ENCODE assay signal across 14 mouse cellular contexts in genomic region chr5:114507394-114507793, GRCm38 (mm10).
A peak's percentile ranks its signal among the peaks of the same experiment; 100 is the strongest.
DNase-seq lines count a peak whose midpoint lies in the region; ATAC-seq lines count a peak whose summit lies in the region.
"Had no signal": no experiment of that assay in that cellular context is flagged by ENCODE, and none has a peak within 500 bp of the region (broad histone marks: within the 10 kb centered on the region; RNA-seq: fewer than 3 reads in every experiment).

No protein-coding gene starts in this region.

- H3K4me1 ChIP-seq in heart, embryonic 14.5 days (ENCODE audit: control insufficient read depth in 2 of 2, insufficient read depth in 2 of 2, low read length in 2 of 2), result peaks cover 15 to 17% of the 10 kb centered on the region in 2 experiments
- H3K4me1 ChIP-seq in heart, embryonic 10.5 days, result peaks cover 31% of the 10 kb centered on the region
- peaks cover 10% of the 10 kb centered on the region; the same call in 1 of the 2 replicates for H3K4me1 ChIP-seq in intestine, embryonic 16.5 days (ENCODE audit: control insufficient read depth, insufficient read depth, low read length)

- H3K27ac ChIP-seq in heart, embryonic 14.5 days (replicated peaks in 1 of 2; ENCODE audit: control insufficient read depth in 1 of 2, insufficient read depth in 1 of 2, low read depth in 2 of 2, low read length in 2 of 2), result peak overlapping the region in 1 of 2 experiments; percentile 33; a peak in 1 of 4 replicates
- no peak overlapping the region for H3K27ac ChIP-seq in heart, embryonic 10.5 days
- no peak overlapping the region for H3K27ac ChIP-seq in intestine, embryonic 16.5 days (ENCODE audit: low read length)
- H3K27ac ChIP-seq: limb, embryonic 12.5 days had no signal

- H3K36me3 ChIP-seq in heart, embryonic 14.5 days (ENCODE audit: control insufficient read depth, insufficient read depth, low read length), result no peaks in the 10 kb centered on the region
- H3K36me3 ChIP-seq in heart, embryonic 10.5 days, result no peaks in the 10 kb centered on the region
- H3K36me3 ChIP-seq in intestine, embryonic 16.5 days (ENCODE audit: control insufficient read depth, insufficient read depth, low read length), result no peaks in the 10 kb centered on the region
- H3K36me3 ChIP-seq: limb, embryonic 12.5 days had no signal

- H3K4me3 ChIP-seq in heart, embryonic 14.5 days (ENCODE audit: control insufficient read depth in 1 of 2, insufficient read depth in 1 of 2, low read depth in 1 of 2, low read length in 2 of 2), result no peak overlapping the region
- no peak overlapping the region for H3K4me3 ChIP-seq in heart, embryonic 10.5 days
- H3K4me3 ChIP-seq in intestine, embryonic 16.5 days (ENCODE audit: low read length), result no peak overlapping the region
- H3K4me3 ChIP-seq: limb, embryonic 12.5 days had no signal

- 26% methylated on average over 12 of the region's 12 CpGs for WGBS in heart, embryonic 14.5 days
- WGBS in heart, embryonic 10.5 days, result 54% methylated on average over 12 of the region's 12 CpGs
- 54% methylated on average over 12 of the region's 12 CpGs for WGBS in intestine, embryonic 16.5 days

- peak; percentile 17 for DNase-seq in adrenal gland, adult 2 months
- no peak for DNase-seq in adrenal gland, postnatal 25 days
- no peak for DNase-seq in heart, embryonic 10.5 days (ENCODE audit: low spot score)
- DNase-seq in adrenal gland, postnatal 14 days, result peak; percentile 58
- no peak for DNase-seq in thymus, adult 18-20 months
- no peak for DNase-seq in ovary, adult 18-20 months (ENCODE audit: low spot score)
- DNase-seq: gastrocnemius, postnatal 14 days; liver, postnatal 0 days; thymus, postnatal 25 days had no signal

- H3K27me3 ChIP-seq in heart, embryonic 14.5 days (ENCODE audit: control insufficient read depth, insufficient read depth, low read length), result peaks cover 7% of the 10 kb centered on the region; the same call in 1 of the 2 replicates
- peaks cover 52% of the 10 kb centered on the region for H3K27me3 ChIP-seq in heart, embryonic 10.5 days (ENCODE audit: insufficient read depth, poor library complexity, severe bottlenecking)
- H3K27me3 ChIP-seq in intestine, embryonic 16.5 days (replicated peaks; ENCODE audit: control insufficient read depth, insufficient read depth, low read length), result no peaks in the 10 kb centered on the region

- H3K9ac ChIP-seq in heart, embryonic 14.5 days (ENCODE audit: low read length), result no peak overlapping the region
- no peak overlapping the region for H3K9ac ChIP-seq in intestine, embryonic 16.5 days (ENCODE audit: low read depth, low read length)
- H3K9ac ChIP-seq: limb, embryonic 12.5 days; liver, postnatal 0 days had no signal

- H3K9me3 ChIP-seq in heart, embryonic 14.5 days (ENCODE audit: control insufficient read depth, low read length), result no peaks in the 10 kb centered on the region
- H3K9me3 ChIP-seq in heart, embryonic 10.5 days, result no peaks in the 10 kb centered on the region
- H3K9me3 ChIP-seq in intestine, embryonic 16.5 days (ENCODE audit: control insufficient read depth, low read length), result no peaks in the 10 kb centered on the region
- H3K9me3 ChIP-seq: limb, embryonic 12.5 days had no signal

- peak; percentile 68 for ATAC-seq in heart, embryonic 14.5 days (ENCODE audit: insufficient number of reproducible peaks, insufficient read depth, low FRiP score, low read depth)
- peak; percentile 67; the same call in 1 of the 2 replicates for ATAC-seq in intestine, embryonic 16.5 days
- ATAC-seq: forebrain, embryonic 16.5 days; liver, postnatal 0 days had no signal

- no peak overlapping the region for H3K4me2 ChIP-seq in heart, embryonic 14.5 days (ENCODE audit: low read length)
- no peak overlapping the region for H3K4me2 ChIP-seq in intestine, embryonic 16.5 days (ENCODE audit: low read depth, low read length)
- H3K4me2 ChIP-seq: limb, embryonic 12.5 days; midbrain, embryonic 11.5 days had no signal

Comparison
In these comparisons a context has a peak if more than half of its experiments do, and no peak if none do; other contexts are left out.
1. DNase-seq: peak in adrenal gland, adult 2 months (single experiment) and adrenal gland, postnatal 14 days (single experiment); none in adrenal gland, postnatal 25 days (single experiment), heart, embryonic 10.5 days (single experiment), thymus, adult 18-20 months (0 of 2) and ovary, adult 18-20 months (single experiment).